Mouse (Mus musculus) intestine, embryonic 16.5 days (tissue): ENCODE measurements around the gene Trmt13. TPM values are rescaled to one million over a fixed set of nuclear protein-coding genes. Genes with fewer than 3 reads are reported as not detected.

Experiments used
- ATAC-seq: fragments of 200-750 bp; cut with Nextera tagmentation; 2 replicates; pipeline ENCODE4 v1.8.0; 2017; ENCODE audit warnings: moderate TSS enrichment, moderate library complexity
- H3K27ac ChIP-seq: fragments of 300-500 bp; sonication (generic); 2 replicates; pipeline ENCODE4 v1.5.1; 2014; ENCODE audit warnings: mild to moderate bottlenecking, low read length
- H3K27me3 ChIP-seq: fragments of 300-500 bp; sonication (generic); replicated peaks from 2 replicates; pipeline ENCODE4 v1.6.1; 2014; ENCODE audit warnings: low read length, control low read depth, mixed read lengths; ENCODE audit not compliant: control insufficient read depth, insufficient read depth
- H3K36me3 ChIP-seq: fragments of 300-500 bp; sonication (generic); 2 replicates; pipeline ENCODE4 v1.6.1; 2014; ENCODE audit warnings: low read length, control low read depth; ENCODE audit not compliant: control insufficient read depth, insufficient read depth
- H3K4me1 ChIP-seq: fragments of 300-500 bp; sonication (generic); 2 replicates; pipeline ENCODE4 v1.6.1; 2014; ENCODE audit warnings: low read length, control low read depth, mixed read lengths; ENCODE audit not compliant: control insufficient read depth, insufficient read depth
- H3K4me2 ChIP-seq: fragments of 300-500 bp; sonication (generic); 2 replicates; pipeline ENCODE4 v1.6.1; 2014; ENCODE audit warnings: low read depth, low read length, control low read depth
- H3K4me3 ChIP-seq: fragments of 300-500 bp; sonication (generic); 2 replicates; pipeline ENCODE4 v1.5.1; 2014; ENCODE audit warnings: mild to moderate bottlenecking, low read length
- H3K9ac ChIP-seq: fragments of 300-500 bp; sonication (generic); 2 replicates; pipeline ENCODE4 v1.6.1; 2014; ENCODE audit warnings: low read depth, low read length
- H3K9me3 ChIP-seq: fragments of 300-500 bp; sonication (generic); 2 replicates; pipeline ENCODE4 v1.6.1; 2016; ENCODE audit warnings: low read length, control low read depth; ENCODE audit not compliant: control insufficient read depth
- WGBS: fragments of 180-500 bp; shearing (Covaris S2); extraction: QIAGEN DNeasy Blood & Tissue Kit; methylation state at CpG from one replicate; pipeline ENCODE4 v1.1.7; 2014; 5-methylcytosine and 5-hydroxymethylcytosine counted together
- polyA plus RNA-seq: library from polyadenylated mRNA; unstranded; fragments of >200 nt; fragmentation: Nextera tagmentation; extraction: Ambion mirVana; gene quantifications from 2 replicates; pipeline ENCODE4 v1.2.1, GENCODE M21; 2015

Trmt13 gene
- polyA plus RNA-seq, 1 experiment from 2014 or later, result 20.5 TPM

- Histone ChIP-seq H3K9me3 (no peaks in the 10 kb centered on the region), H3K27ac (no peak overlapping the region), H3K4me2 (no peak overlapping the region), H3K9ac (no peak overlapping the region), H3K36me3 (no peaks in the 10 kb centered on the region; the same call in 1 of the 2 replicates), H3K4me3 (no peak overlapping the region), H3K4me1 (no peaks in the 10 kb centered on the region), H3K27me3 (no peaks in the 10 kb centered on the region)
- ATAC-seq, result no peak
- 85% methylated on average over 8 of the region's 8 CpGs for WGBS
Measured at GRCm38 (mm10) chr3:116615318-116616068, 1.1 kb upstream of the Trmt13 start.

- no peaks in the 10 kb centered on the region for H3K27me3 ChIP-seq
- no peaks in the 10 kb centered on the region for H3K4me1 ChIP-seq
- 81% methylated on average over 9 of the region's 9 CpGs for WGBS
- no peak overlapping the region for H3K4me3 ChIP-seq
- no peak overlapping the region for H3K27ac ChIP-seq
- H3K36me3 ChIP-seq, result no peaks in the 10 kb centered on the region
- no peak overlapping the region for H3K9ac ChIP-seq
- no peak for ATAC-seq
- no peaks in the 10 kb centered on the region for H3K9me3 ChIP-seq
- no peak overlapping the region for H3K4me2 ChIP-seq
Measured at GRCm38 (mm10) chr3:116604570-116604969, 9.8 kb downstream of the Trmt13 start.

- no peaks in the 10 kb centered on the region for H3K9me3 ChIP-seq
- no peak overlapping the region for H3K4me2 ChIP-seq
- WGBS, result 92% methylated on average over 5 of the region's 5 CpGs
- ATAC-seq, result no peak
- no peak overlapping the region for H3K4me3 ChIP-seq
- no peaks in the 10 kb centered on the region for H3K4me1 ChIP-seq
- no peaks in the 10 kb centered on the region for H3K36me3 ChIP-seq
- H3K9ac ChIP-seq, result no peak overlapping the region
- no peaks in the 10 kb centered on the region for H3K27me3 ChIP-seq
- H3K27ac ChIP-seq, result no peak overlapping the region
Measured at GRCm38 (mm10) chr3:116601781-116602180, 12.6 kb downstream of the Trmt13 start.

GRCm38 (mm10) chr3:116601005-116601404 lies 13.4 kb downstream of the Trmt13 start:
- Histone ChIP-seq H3K4me3 (no peak overlapping the region), H3K9ac (no peak overlapping the region), H3K9me3 (no peaks in the 10 kb centered on the region), H3K36me3 (no peaks in the 10 kb centered on the region), H3K27ac (no peak overlapping the region), H3K4me1 (no peaks in the 10 kb centered on the region), H3K4me2 (no peak overlapping the region), H3K27me3 (no peaks in the 10 kb centered on the region)
- WGBS, result 87% methylated on average over 5 of the region's 5 CpGs
- ATAC-seq, result no peak

- Histone ChIP-seq H3K36me3 (no peaks in the 10 kb centered on the region), H3K4me1 (no peaks in the 10 kb centered on the region), H3K27me3 (no peaks in the 10 kb centered on the region), H3K4me2 (no peak overlapping the region), H3K9me3 (no peaks in the 10 kb centered on the region), H3K27ac (no peak overlapping the region), H3K9ac (no peak overlapping the region), H3K4me3 (no peak overlapping the region)
- 54% methylated on average over 2 of the region's 2 CpGs for WGBS
- peak; percentile 56; the same call in 1 of the 2 replicates for ATAC-seq
Measured at GRCm38 (mm10) chr3:116599705-116600104, 14.7 kb downstream of the Trmt13 start.

- no peaks in the 10 kb centered on the region for H3K27me3 ChIP-seq
- H3K9me3 ChIP-seq, result no peaks in the 10 kb centered on the region
- H3K4me1 ChIP-seq, result no peaks in the 10 kb centered on the region; the same call in 1 of the 2 replicates
- H3K27ac ChIP-seq, result no peak overlapping the region
- 0 out of 2 replicates have a peak, but pooled peaks cover 5% of the 10 kb centered on the region for H3K36me3 ChIP-seq
- H3K4me2 ChIP-seq, result peak overlapping the region; percentile 53
- H3K4me3 ChIP-seq, result peak overlapping the region; percentile 94
- 6% methylated on average over 10 of the region's 10 CpGs for WGBS
- ATAC-seq, result no peak
- peak overlapping the region; percentile 90 for H3K9ac ChIP-seq
Measured at GRCm38 (mm10) chr3:116595603-116595991, 18.8 kb downstream of the Trmt13 start.

GRCm38 (mm10) chr3:116594728-116595602 lies 19.4 kb downstream of the Trmt13 start, which contains the start of gene Sass6:
TSS of gene Sass6 (plus strand) at chr3:116594982.
- ATAC-seq, result peak; percentile 97
- Histone ChIP-seq H3K27ac (peak within 1 kb of the TSS; percentile 83), H3K9me3 (no peaks in the 10 kb centered on the region), H3K27me3 (no peaks in the 10 kb centered on the region), H3K4me3 (peak within 1 kb of the TSS; percentile 94), H3K9ac (peak within 1 kb of the TSS; percentile 90), H3K36me3 (0 out of 2 replicates have a peak, but pooled peaks cover 5% of the 10 kb centered on the region), H3K4me2 (peak within 1 kb of the TSS; percentile 53), H3K4me1 (no peaks in the 10 kb centered on the region; the same call in 1 of the 2 replicates)
- WGBS, result under 1% methylated on average over 65 of the region's 65 CpGs

GRCm38 (mm10) chr3:116594076-116594727 lies 20.2 kb downstream of the Trmt13 start:
- peak; percentile 73 for ATAC-seq
- Histone ChIP-seq H3K27me3 (no peaks in the 10 kb centered on the region), H3K36me3 (peaks cover 8% of the 10 kb centered on the region; the same call in 1 of the 2 replicates), H3K4me2 (peak overlapping the region; percentile 35), H3K9ac (peak overlapping the region; percentile 90), H3K9me3 (no peaks in the 10 kb centered on the region), H3K27ac (peak overlapping the region; percentile 83), H3K4me1 (no peaks in the 10 kb centered on the region; the same call in 1 of the 2 replicates), H3K4me3 (peak overlapping the region; percentile 94)
- WGBS, result 2% methylated on average over 22 of the region's 22 CpGs

- no peak overlapping the region for H3K4me3 ChIP-seq
- WGBS, result 94% methylated on average over 9 of the region's 9 CpGs
Measured at GRCm38 (mm10) chr3:116582201-116582600, 32.2 kb downstream of the Trmt13 start.

More at GRCm38 (mm10) chr3:116582201-116582600, 32.2 kb downstream of the Trmt13 start:
- peaks cover 7% of the 10 kb centered on the region for H3K36me3 ChIP-seq
- H3K27me3 ChIP-seq, result no peaks in the 10 kb centered on the region
- H3K4me2 ChIP-seq, result no peak overlapping the region
- H3K4me1 ChIP-seq, result no peaks in the 10 kb centered on the region
- no peak for ATAC-seq
- H3K9ac ChIP-seq, result no peak overlapping the region
- H3K27ac ChIP-seq, result no peak overlapping the region
- H3K9me3 ChIP-seq, result no peaks in the 10 kb centered on the region
